Mouse (Mus musculus): ENCODE measurements around the gene Phex. TPM values are rescaled to one million over a fixed set of nuclear protein-coding genes. Genes with fewer than 3 reads are reported as not detected.
A peak's percentile ranks its signal among the peaks of the same experiment; 100 is the strongest.

The Phex gene
- total and polyA plus RNA-seq, 2 experiments from 2014 or later, result 0.15 to 1.3 TPM

GRCm38 (mm10) chrX:157308171-157308570, 106.9 kb downstream of the Phex start:
- no peak for DNase-seq (ENCODE audit: low spot score)
- no peak overlapping the region for H3K4me3 ChIP-seq (ENCODE audit: low read depth, low read length)
- H3K4me1 ChIP-seq (ENCODE audit: insufficient read depth, low read length), result no peaks in the 10 kb centered on the region
- no peak overlapping the region for H3K9ac ChIP-seq (replicated peaks; ENCODE audit: low read length, poor library complexity, severe bottlenecking)
- no peak for ATAC-seq (ENCODE audit: low FRiP score)
- WGBS, result 73% methylated on average over 1 of the region's 1 CpGs
- H3K4me2 ChIP-seq (ENCODE audit: low read depth, low read length, poor library complexity, severe bottlenecking), result no peak overlapping the region
- H3K9me3 ChIP-seq (ENCODE audit: low read length), result no peaks in the 10 kb centered on the region
- H3K27me3 ChIP-seq (ENCODE audit: insufficient read depth, low read length), result no peaks in the 10 kb centered on the region
- no peaks in the 10 kb centered on the region for H3K36me3 ChIP-seq (ENCODE audit: insufficient read depth, low read length)
- no peak for TF ChIP-seq CTCF (IDR thresholded peaks at IDR 0.05)
- H3K27ac ChIP-seq (ENCODE audit: low read depth, low read length), result no peak overlapping the region

- 8% methylated on average over 3 of the region's 3 CpGs for WGBS
- no peaks in the 10 kb centered on the region for H3K9me3 ChIP-seq (ENCODE audit: low read length)
- H3K36me3 ChIP-seq (ENCODE audit: insufficient read depth, low read length), result no peaks in the 10 kb centered on the region
Observed at GRCm38 (mm10) chrX:157307411-157307810, 107.7 kb downstream of the Phex start.

DNA sequence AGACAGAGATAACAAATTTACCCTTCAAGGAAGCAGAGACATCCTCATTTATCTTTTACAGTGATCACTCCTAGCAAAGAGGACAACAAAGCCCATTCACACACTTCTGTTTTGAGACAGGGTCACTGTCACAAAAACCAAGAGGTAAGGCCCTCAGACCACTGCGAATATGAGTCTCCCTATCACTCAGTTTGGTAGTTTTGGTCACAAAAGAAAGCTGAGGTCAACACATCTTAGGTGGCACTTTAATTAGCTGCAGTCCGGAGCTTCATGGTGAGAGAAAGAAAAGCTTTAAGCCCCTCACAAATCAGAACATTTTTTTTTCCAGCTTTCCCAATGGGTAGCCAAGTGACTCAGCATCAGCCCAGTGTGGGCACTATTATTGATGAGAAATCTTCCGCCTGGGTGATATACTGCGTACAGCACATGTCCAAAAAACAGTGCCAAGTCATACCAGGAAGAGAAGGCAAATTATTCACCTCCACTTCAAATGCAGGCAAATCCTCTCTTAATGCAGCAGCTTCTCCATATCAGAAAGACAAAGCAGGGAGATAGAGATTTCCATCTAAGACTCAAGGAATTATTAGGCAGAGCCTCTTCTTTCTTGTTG, 108.2 kb downstream of the Phex start:
- Histone ChIP-seq H3K27ac (ENCODE audit: low read depth, low read length) (0 out of 2 replicates have a peak overlapping the region, but pooled peaks have one; percentile 32), H3K4me3 (ENCODE audit: low read depth, low read length) (no peak overlapping the region), H3K9me3 (ENCODE audit: low read length) (no peaks in the 10 kb centered on the region), H3K9ac (replicated peaks; ENCODE audit: low read length, poor library complexity, severe bottlenecking) (no peak overlapping the region), H3K27me3 (ENCODE audit: insufficient read depth, low read length) (no peaks in the 10 kb centered on the region), H3K36me3 (ENCODE audit: insufficient read depth, low read length) (no peaks in the 10 kb centered on the region), H3K4me1 (ENCODE audit: insufficient read depth, low read length) (no peaks in the 10 kb centered on the region), H3K4me2 (ENCODE audit: low read depth, low read length, poor library complexity, severe bottlenecking) (no peak overlapping the region)
- TF ChIP-seq CTCF (IDR thresholded peaks at IDR 0.05), result no peak
- 24% methylated on average over 4 of the region's 4 CpGs for WGBS
- DNase-seq (ENCODE audit: low spot score), result peak; percentile 60
- ATAC-seq (ENCODE audit: low FRiP score), result peak; percentile 62; the same call in 1 of the 2 replicates

More at GRCm38 (mm10) chrX:157307411-157307810, 107.7 kb downstream of the Phex start:
- Histone ChIP-seq H3K9ac (replicated peaks; ENCODE audit: low read length, poor library complexity, severe bottlenecking) (no peak overlapping the region), H3K4me1 (ENCODE audit: insufficient read depth, low read length) (no peaks in the 10 kb centered on the region), H3K27ac (ENCODE audit: low read depth, low read length) (0 out of 2 replicates have a peak overlapping the region, but pooled peaks have one; percentile 32), H3K4me2 (ENCODE audit: low read depth, low read length, poor library complexity, severe bottlenecking) (no peak overlapping the region), H3K27me3 (ENCODE audit: insufficient read depth, low read length) (no peaks in the 10 kb centered on the region), H3K4me3 (ENCODE audit: low read depth, low read length) (no peak overlapping the region)
- DNase-seq (ENCODE audit: low spot score) (peak; percentile 81), ATAC-seq (ENCODE audit: low FRiP score) (0 out of 2 replicates have a peak, but pooled peaks have one; percentile 23)
- peak; percentile 72 for TF ChIP-seq CTCF (IDR thresholded peaks at IDR 0.05)

GRCm38 (mm10) chrX:157305852-157306232, 109.3 kb downstream of the Phex start:
- Histone ChIP-seq H3K9me3 (ENCODE audit: low read length) (no peaks in the 10 kb centered on the region), H3K27ac (ENCODE audit: low read depth, low read length) (no peak overlapping the region), H3K27me3 (ENCODE audit: insufficient read depth, low read length) (no peaks in the 10 kb centered on the region), H3K36me3 (ENCODE audit: insufficient read depth, low read length) (no peaks in the 10 kb centered on the region), H3K4me3 (ENCODE audit: low read depth, low read length) (no peak overlapping the region), H3K4me1 (ENCODE audit: insufficient read depth, low read length) (no peaks in the 10 kb centered on the region), H3K4me2 (ENCODE audit: low read depth, low read length, poor library complexity, severe bottlenecking) (no peak overlapping the region), H3K9ac (replicated peaks; ENCODE audit: low read length, poor library complexity, severe bottlenecking) (no peak overlapping the region)
- no peak for TF ChIP-seq CTCF (IDR thresholded peaks at IDR 0.05)
- DNase-seq (ENCODE audit: low spot score), result no peak
- no peak for ATAC-seq (ENCODE audit: low FRiP score)
- 71% methylated on average over 5 of the region's 5 CpGs for WGBS

DNA sequence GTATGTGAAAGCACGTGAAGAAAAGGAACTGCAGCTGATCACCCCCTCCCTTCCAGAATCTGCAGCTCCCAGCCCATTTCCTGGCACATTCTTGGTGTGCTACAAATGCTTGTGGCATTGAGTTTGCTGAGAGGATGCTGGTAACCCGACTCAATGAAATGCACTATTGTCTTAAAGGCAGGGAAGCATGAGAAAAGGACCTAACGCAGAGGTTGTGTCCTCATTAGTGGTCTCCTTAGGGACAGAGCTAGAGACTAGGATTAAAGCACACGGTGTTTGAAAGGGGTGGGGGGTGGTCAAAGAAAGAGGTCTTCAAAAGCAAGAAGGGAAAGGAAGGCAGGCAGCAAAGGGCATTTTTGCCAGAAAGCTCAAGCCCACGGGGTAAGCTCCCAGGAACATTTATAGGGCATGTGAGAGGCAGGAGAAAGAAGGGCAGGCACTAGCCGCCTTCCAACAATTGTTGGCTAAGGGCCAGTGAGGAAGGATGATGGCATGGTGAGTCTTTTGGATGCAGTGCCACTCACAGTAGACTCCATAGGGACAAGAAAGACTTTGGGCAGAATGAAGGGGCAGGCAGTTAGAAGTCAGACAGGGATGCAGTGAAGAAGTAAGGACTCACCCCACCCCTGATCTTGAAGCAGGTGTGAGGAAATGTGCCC, 109.8 kb downstream of the Phex start:
- DNase-seq (ENCODE audit: low spot score), result peak; percentile 7
- no peak for TF ChIP-seq CTCF (IDR thresholded peaks at IDR 0.05)

DNA sequence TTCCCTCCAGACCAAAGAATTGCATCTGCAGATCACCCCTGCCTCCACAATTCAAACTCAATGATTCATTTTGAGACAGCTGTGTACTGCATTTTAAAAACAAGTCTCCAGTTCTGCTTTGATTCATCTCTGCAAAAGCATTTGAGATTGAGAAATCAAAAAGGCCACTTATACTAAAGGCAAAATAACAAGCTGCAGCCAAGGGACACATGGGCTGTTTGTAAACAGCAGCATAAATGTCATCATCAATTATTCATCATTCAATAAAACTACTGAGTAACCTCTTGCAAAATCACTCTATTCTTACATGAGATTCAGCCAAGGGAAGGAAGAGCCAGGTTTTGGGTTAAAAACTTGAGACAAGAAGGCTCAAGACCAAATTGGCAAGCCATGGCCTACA, 122.7 kb downstream of the Phex start:
- no peak for DNase-seq (ENCODE audit: low spot score)
- H3K9me3 ChIP-seq (ENCODE audit: low read length), result no peaks in the 10 kb centered on the region
- H3K4me2 ChIP-seq (ENCODE audit: low read depth, low read length, poor library complexity, severe bottlenecking), result no peak overlapping the region
- no peak overlapping the region for H3K27ac ChIP-seq (ENCODE audit: low read depth, low read length)
- H3K9ac ChIP-seq (replicated peaks; ENCODE audit: low read length, poor library complexity, severe bottlenecking), result no peak overlapping the region
- TF ChIP-seq CTCF (IDR thresholded peaks at IDR 0.05), result no peak
- no peaks in the 10 kb centered on the region for H3K27me3 ChIP-seq (ENCODE audit: insufficient read depth, low read length)
- no peak overlapping the region for H3K4me3 ChIP-seq (ENCODE audit: low read depth, low read length)
- H3K4me1 ChIP-seq (ENCODE audit: insufficient read depth, low read length), result no peaks in the 10 kb centered on the region
- ATAC-seq (ENCODE audit: low FRiP score), result no peak
- no peaks in the 10 kb centered on the region for H3K36me3 ChIP-seq (ENCODE audit: insufficient read depth, low read length)

More for the DNA sequence above, 109.8 kb downstream of the Phex start:
- WGBS, result 30% methylated on average over 6 of the region's 6 CpGs
- H3K4me2 ChIP-seq (ENCODE audit: low read depth, low read length, poor library complexity, severe bottlenecking), result no peak overlapping the region
- H3K27me3 ChIP-seq (ENCODE audit: insufficient read depth, low read length), result no peaks in the 10 kb centered on the region
- no peaks in the 10 kb centered on the region for H3K9me3 ChIP-seq (ENCODE audit: low read length)
- no peaks in the 10 kb centered on the region for H3K4me1 ChIP-seq (ENCODE audit: insufficient read depth, low read length)
- H3K9ac ChIP-seq (replicated peaks; ENCODE audit: low read length, poor library complexity, severe bottlenecking), result no peak overlapping the region
- no peak overlapping the region for H3K4me3 ChIP-seq (ENCODE audit: low read depth, low read length)
- no peak for ATAC-seq (ENCODE audit: low FRiP score)
- H3K36me3 ChIP-seq (ENCODE audit: insufficient read depth, low read length), result no peaks in the 10 kb centered on the region
- no peak overlapping the region for H3K27ac ChIP-seq (ENCODE audit: low read depth, low read length)

All from midbrain, postnatal 0 days (tissue).